22 mouse cellular contexts compared by ENCODE assay signal in genomic region chr14:78710647-78711046, GRCm38 (mm10).
"Had no signal": no experiment of that assay in that cellular context is flagged by ENCODE, and none has a peak within 500 bp of the region (broad histone marks: within the 10 kb centered on the region; RNA-seq: fewer than 3 reads in every experiment).

No protein-coding gene starts in this region.

- H3K36me3 ChIP-seq: heart, embryonic 13.5 days; heart, embryonic 15.5 days; hindbrain, embryonic 10.5 days; hindbrain, embryonic 12.5 days; limb, embryonic 13.5 days; limb, embryonic 15.5 days; liver, embryonic 12.5 days had no signal

- ATAC-seq: hindbrain, embryonic 16.5 days; intestine, embryonic 16.5 days; liver, embryonic 12.5 days had no signal

- H3K4me2 ChIP-seq: heart, embryonic 11.5 days; heart, embryonic 13.5 days; heart, embryonic 15.5 days; hindbrain, embryonic 12.5 days; hindbrain, embryonic 14.5 days; limb, embryonic 13.5 days; limb, embryonic 15.5 days; liver, embryonic 12.5 days had no signal

- H3K9me3 ChIP-seq: heart, embryonic 13.5 days; heart, embryonic 15.5 days; hindbrain, embryonic 10.5 days; hindbrain, embryonic 12.5 days; limb, embryonic 13.5 days; limb, embryonic 15.5 days; liver, embryonic 12.5 days had no signal

- H3K27ac ChIP-seq: heart, adult 2 months; heart, embryonic 13.5 days; heart, embryonic 15.5 days; hindbrain, embryonic 10.5 days; hindbrain, embryonic 12.5 days; hindbrain, embryonic 14.5 days; limb, embryonic 13.5 days; limb, embryonic 15.5 days; liver, embryonic 12.5 days; liver, embryonic 14.5 days had no signal

- DNase-seq: gastrocnemius, postnatal 14 days; heart, adult 2 months; heart, postnatal 4 days; kidney, adult 11 months; kidney, adult 9 months; kidney, postnatal 14 days; layer of hippocampus, adult 9-11 months; layer of hippocampus, postnatal 36 days; left cerebral cortex, postnatal 4 days; lung, adult 18-20 months had no signal

- H3K4me3 ChIP-seq: heart, adult 2 months; heart, embryonic 13.5 days; heart, embryonic 15.5 days; hindbrain, embryonic 10.5 days; hindbrain, embryonic 12.5 days; limb, embryonic 13.5 days; limb, embryonic 15.5 days; liver, embryonic 12.5 days had no signal

- H3K4me1 ChIP-seq: limb, embryonic 15.5 days; liver, embryonic 12.5 days had no signal

- H3K27me3 ChIP-seq: heart, embryonic 13.5 days; heart, embryonic 15.5 days; hindbrain, embryonic 12.5 days; limb, embryonic 13.5 days; limb, embryonic 15.5 days; liver, embryonic 12.5 days had no signal

- H3K9ac ChIP-seq: heart, embryonic 13.5 days; heart, embryonic 15.5 days; hindbrain, embryonic 12.5 days; hindbrain, embryonic 14.5 days; limb, embryonic 13.5 days; limb, embryonic 15.5 days; liver, embryonic 12.5 days; liver, embryonic 14.5 days had no signal
